Mouse (Mus musculus) embryonic facial prominence, embryonic 14.5 days (tissue): ENCODE results near the gene Gpha2. TPM values are rescaled to one million over a fixed set of nuclear protein-coding genes. Genes with fewer than 3 reads are reported as not detected.

Experiments
- ATAC-seq: fragments of 200-750 bp; cut with Nextera tagmentation; 2 replicates; pipeline ENCODE4 v1.8.0; 2017; ENCODE audit warnings: low read depth, moderate number of reproducible peaks, moderate TSS enrichment
- DNase-seq: peaks from one replicate; pipeline ENCODE4 v3.0.0-alpha.2; 2015; ENCODE audit warnings: low spot score
- H3K27ac ChIP-seq: fragments of 300-500 bp; sonication (generic); replicated peaks from 2 replicates; pipeline ENCODE4 v1.5.1; 2014; ENCODE audit warnings: low read depth, mild to moderate bottlenecking, low read length, moderate library complexity
- H3K27me3 ChIP-seq: fragments of 300-500 bp; sonication (generic); replicated peaks from 2 replicates; pipeline ENCODE4 v1.6.1; 2014; ENCODE audit warnings: low read length; ENCODE audit not compliant: control insufficient read depth, insufficient read depth
- H3K36me3 ChIP-seq: fragments of 300-500 bp; sonication (generic); 2 replicates; pipeline ENCODE4 v1.6.1; 2014; ENCODE audit warnings: low read length, mixed read lengths; ENCODE audit not compliant: control insufficient read depth, insufficient read depth
- H3K4me1 ChIP-seq: fragments of 300-500 bp; sonication (generic); 2 replicates; pipeline ENCODE4 v1.6.1; 2014; ENCODE audit warnings: antibody characterized with exemption, low read length; ENCODE audit not compliant: control insufficient read depth, insufficient read depth
- H3K4me2 ChIP-seq: fragments of 300-500 bp; sonication (generic); 2 replicates; pipeline ENCODE4 v1.6.1; 2014; ENCODE audit warnings: low read depth, mild to moderate bottlenecking, low read length, moderate library complexity, mixed read lengths
- H3K4me3 ChIP-seq: fragments of 300-500 bp; sonication (generic); 2 replicates; pipeline ENCODE4 v1.5.1; 2014; ENCODE audit warnings: low read depth, mild to moderate bottlenecking, low read length
- H3K9ac ChIP-seq: fragments of 300-500 bp; sonication (generic); 2 replicates; pipeline ENCODE4 v1.6.1; 2014; ENCODE audit warnings: low read depth, mild to moderate bottlenecking, low read length, moderate library complexity, mixed read lengths
- H3K9me3 ChIP-seq: fragments of 300-500 bp; sonication (generic); 2 replicates; pipeline ENCODE4 v1.6.1; 2016; ENCODE audit warnings: low read length; ENCODE audit not compliant: control insufficient read depth
- WGBS: fragments of 180-500 bp; shearing (Covaris S2); extraction: QIAGEN DNeasy Blood & Tissue Kit; methylation state at CpG from one replicate; pipeline ENCODE4 v1.1.7; 2014; 5-methylcytosine and 5-hydroxymethylcytosine counted together
- polyA plus RNA-seq: library from polyadenylated mRNA; unstranded; fragments of >200 nt; fragmentation: Nextera tagmentation; extraction: Ambion mirVana; gene quantifications from 2 replicates; pipeline ENCODE4 v1.2.1, GENCODE M21; 2014

Gpha2 gene
- polyA plus RNA-seq, 1 experiment from 2014 or later: 4.1 TPM

DNA sequence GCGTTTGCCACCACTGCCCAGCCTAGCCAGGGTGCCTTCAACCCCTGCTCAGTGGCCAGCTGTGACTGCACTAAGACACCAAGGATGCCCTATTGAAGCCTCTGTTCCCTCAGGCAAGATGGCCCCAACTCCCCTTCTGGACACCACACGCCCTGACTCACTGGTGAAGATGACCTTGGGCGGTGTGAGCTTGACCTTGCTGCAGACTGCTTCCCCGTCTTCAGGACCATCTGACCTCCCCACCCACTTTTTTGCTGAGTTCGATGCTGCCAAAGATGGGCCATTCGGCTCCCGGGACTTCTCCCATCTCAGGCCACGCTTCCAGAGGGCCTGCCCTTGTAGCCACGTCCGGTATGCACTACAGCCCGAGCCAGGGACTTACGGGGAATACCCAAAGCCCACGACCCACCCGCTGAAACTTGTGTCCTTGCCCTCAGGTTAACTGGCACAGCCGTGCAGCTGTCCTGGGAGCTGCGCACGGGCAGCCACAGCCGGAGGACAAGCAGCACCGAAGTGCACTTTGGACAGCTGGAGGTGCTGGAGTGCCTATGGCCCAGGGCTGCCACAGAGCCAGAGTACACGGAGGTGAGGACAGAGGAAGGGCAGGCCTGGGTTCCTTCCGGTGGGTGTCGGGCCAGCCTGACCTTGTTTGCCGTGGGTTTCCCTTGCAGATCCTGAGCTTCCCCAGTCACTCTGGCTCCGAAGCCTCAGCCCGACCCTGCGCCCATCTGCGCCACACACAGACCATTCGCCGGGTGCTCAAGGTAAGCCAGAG is 21.5 kb downstream of the Gpha2 start:
- 89% methylated on average over 27 of the region's 29 CpGs for WGBS
- no peak for DNase-seq
- Histone ChIP-seq H3K27ac (no peak overlapping the region), H3K27me3 (no peaks in the 10 kb centered on the region), H3K4me1 (peaks cover under 1% of the 10 kb centered on the region; the same call in 1 of the 2 replicates), H3K9ac (no peak overlapping the region), H3K36me3 (peaks cover 74% of the 10 kb centered on the region), H3K9me3 (no peaks in the 10 kb centered on the region), H3K4me2 (no peak overlapping the region), H3K4me3 (no peak overlapping the region)
- no peak for ATAC-seq

DNA sequence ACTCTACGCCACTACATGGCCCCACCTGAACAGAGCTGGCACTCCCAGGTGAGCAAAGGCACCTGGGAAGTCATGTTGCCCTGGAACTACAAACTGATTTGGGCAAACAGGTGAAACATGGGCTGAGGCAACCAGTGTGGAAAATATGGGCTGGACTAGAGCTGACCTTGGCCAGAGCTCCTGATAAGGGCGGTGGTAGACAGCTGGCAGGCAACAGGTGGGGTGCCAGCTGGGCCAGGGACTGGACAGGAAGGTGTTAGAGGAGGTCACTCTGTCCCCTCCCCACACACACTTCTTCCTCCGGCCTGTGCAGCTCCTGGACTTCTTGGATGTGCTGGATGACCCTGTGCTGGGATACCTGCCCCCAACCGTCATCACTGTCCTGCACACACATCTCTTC is 26.8 kb downstream of the Gpha2 start:
- Histone ChIP-seq H3K9me3 (no peaks in the 10 kb centered on the region), H3K4me3 (no peak overlapping the region), H3K4me1 (no peaks in the 10 kb centered on the region), H3K9ac (no peak overlapping the region), H3K27ac (no peak overlapping the region), H3K36me3 (peaks cover 89% of the 10 kb centered on the region), H3K4me2 (no peak overlapping the region), H3K27me3 (no peaks in the 10 kb centered on the region)
- DNase-seq: no peak
- ATAC-seq: no peak
- WGBS: 90% methylated on average over 4 of the region's 4 CpGs

DNA sequence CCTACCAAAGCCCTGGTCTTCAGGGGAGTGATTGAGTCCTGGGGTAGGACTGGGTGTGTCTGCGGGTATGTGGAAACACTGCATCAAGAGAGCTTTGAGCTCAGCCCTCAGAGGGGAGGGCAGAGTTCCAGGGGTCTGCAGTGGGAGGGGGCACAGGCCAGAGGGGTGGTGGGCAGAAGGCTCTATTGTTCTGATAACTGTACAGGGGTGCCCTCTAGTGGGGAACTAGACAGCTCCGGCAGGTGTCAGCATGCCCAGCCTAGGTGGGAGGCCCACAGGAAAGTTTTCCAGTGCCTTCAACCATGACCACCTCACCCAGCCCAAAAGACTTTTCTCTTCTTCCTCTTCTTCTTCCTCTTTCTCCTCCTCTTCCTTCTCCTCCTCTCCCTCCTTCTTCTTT is 34.2 kb downstream of the Gpha2 start:
- H3K36me3 ChIP-seq: peaks cover 70% of the 10 kb centered on the region

DNA sequence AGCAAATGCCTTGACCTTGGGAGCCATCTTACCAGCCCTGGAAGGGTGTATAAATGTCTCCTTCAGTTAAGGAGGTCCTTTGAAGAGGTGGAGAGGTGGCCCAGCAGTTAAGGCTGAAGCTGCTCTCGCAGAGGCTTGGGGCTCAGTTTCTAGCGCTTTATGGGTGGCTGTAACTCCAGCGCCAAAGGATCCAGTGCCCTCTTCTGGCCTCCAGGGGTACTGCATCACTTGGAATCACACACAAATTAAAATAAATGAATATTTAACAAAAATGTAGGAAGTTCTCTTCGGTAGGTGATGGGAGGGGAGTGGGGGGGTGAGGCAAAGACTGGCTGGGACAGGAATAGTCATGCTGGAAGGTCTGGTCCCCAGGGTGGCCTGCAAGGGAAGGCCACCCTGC is 34.8 kb downstream of the Gpha2 start:
- no peak for ATAC-seq
- Histone ChIP-seq H3K4me2 (no peak overlapping the region), H3K9ac (no peak overlapping the region), H3K27ac (no peak overlapping the region), H3K27me3 (no peaks in the 10 kb centered on the region), H3K9me3 (no peaks in the 10 kb centered on the region), H3K4me3 (no peak overlapping the region), H3K4me1 (no peaks in the 10 kb centered on the region), H3K36me3 (peaks cover 65% of the 10 kb centered on the region)
- no peak for DNase-seq
- WGBS: 81% methylated on average over 4 of the region's 4 CpGs

More for the DNA sequence above, 34.2 kb downstream of the Gpha2 start:
- DNase-seq (peak; percentile 30), ATAC-seq (no peak)
- WGBS: 40% methylated on average over 1 of the region's 2 CpGs
- no peak overlapping the region for H3K27ac ChIP-seq
- no peak overlapping the region for H3K4me3 ChIP-seq
- no peak overlapping the region for H3K4me2 ChIP-seq
- no peak overlapping the region for H3K9ac ChIP-seq
- H3K4me1 ChIP-seq: no peaks in the 10 kb centered on the region
- no peaks in the 10 kb centered on the region for H3K9me3 ChIP-seq
- H3K27me3 ChIP-seq: no peaks in the 10 kb centered on the region

DNA sequence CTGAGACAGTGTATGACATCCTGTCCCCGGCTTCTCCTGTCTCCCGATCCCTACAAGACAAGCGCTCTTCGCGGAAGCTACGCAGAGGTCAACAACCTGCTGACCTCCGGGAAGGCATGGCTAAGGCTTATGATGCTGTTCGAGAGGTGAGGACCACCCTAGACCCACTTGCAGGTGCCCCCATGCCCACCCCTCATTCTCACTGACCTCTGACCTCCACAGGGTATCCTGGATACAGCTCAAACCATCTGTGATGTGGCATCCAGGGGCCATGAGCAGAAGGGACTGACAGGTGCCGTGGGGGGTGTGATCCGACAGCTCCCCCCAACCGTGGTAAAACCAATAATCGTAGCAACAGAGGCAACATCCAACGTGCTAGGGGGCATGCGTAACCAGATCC is 35.2 kb downstream of the Gpha2 start:
- 92% methylated on average over 14 of the region's 14 CpGs for WGBS
- Histone ChIP-seq H3K4me1 (no peaks in the 10 kb centered on the region), H3K4me3 (no peak overlapping the region), H3K27ac (no peak overlapping the region), H3K9ac (no peak overlapping the region), H3K9me3 (no peaks in the 10 kb centered on the region), H3K27me3 (no peaks in the 10 kb centered on the region), H3K36me3 (peaks cover 60% of the 10 kb centered on the region), H3K4me2 (no peak overlapping the region)
- DNase-seq (no peak), ATAC-seq (no peak)

DNA sequence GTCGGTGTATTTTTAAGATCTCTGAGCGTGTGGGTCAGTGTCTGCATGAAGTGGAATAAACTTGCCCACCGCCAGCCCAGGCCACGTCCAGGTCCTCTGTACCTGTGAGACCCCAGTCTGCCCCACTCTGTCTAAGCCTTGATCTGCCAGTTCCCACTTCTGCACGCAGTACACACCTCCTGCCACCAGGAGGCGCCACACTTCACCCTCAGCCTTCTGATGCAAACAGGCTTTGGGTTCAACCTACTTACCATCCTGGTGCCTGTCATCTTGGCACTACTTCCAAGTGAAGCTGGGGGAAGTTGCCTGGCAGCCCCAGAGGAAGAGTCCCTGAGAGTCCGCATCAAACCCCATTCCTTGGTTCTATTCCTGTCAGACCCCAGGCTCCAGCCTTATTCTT is 36.0 kb downstream of the Gpha2 start:
- WGBS: 58% methylated on average over 7 of the region's 7 CpGs

DNA sequence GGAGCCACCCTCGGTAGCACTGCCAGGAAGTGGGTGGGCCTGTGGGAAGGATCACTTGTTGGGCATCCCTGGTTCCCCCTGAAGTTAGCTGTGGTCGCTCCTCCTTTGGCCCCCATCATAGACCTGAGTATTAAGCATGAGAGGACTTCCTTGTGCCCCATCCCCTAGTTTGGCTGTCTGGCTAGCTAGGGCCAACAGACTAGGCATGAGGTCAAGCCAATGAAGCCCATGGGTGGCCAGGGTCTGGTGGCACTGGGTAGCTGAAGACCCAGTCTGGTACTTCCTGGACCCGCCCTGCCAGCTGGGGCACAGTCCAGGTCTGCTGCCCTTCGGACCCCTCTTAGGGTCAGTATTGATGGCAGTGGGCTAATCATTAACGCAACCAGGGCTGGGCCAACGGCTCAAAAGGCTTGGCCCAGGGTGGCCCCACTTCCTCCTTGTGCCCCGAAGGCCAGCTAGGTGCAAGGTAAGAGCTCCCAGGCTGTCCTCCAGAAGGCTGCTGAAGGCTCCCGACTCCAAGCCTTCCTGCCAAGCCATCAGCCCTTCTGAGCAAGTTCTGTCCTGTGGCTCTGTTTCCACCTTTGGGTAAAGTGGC is 36.8 kb downstream of the Gpha2 start:
- Histone ChIP-seq H3K9ac (no peak overlapping the region), H3K27me3 (no peaks in the 10 kb centered on the region), H3K36me3 (peaks cover 45% of the 10 kb centered on the region), H3K4me2 (no peak overlapping the region), H3K27ac (no peak overlapping the region), H3K4me3 (no peak overlapping the region), H3K4me1 (no peaks in the 10 kb centered on the region), H3K9me3 (no peaks in the 10 kb centered on the region)
- no peak for ATAC-seq
- DNase-seq: no peak
- WGBS: 88% methylated on average over 7 of the region's 8 CpGs

More for the DNA sequence above, 36.0 kb downstream of the Gpha2 start:
- Histone ChIP-seq H3K27ac (no peak overlapping the region), H3K36me3 (peaks cover 52% of the 10 kb centered on the region), H3K4me3 (no peak overlapping the region), H3K27me3 (no peaks in the 10 kb centered on the region), H3K4me2 (no peak overlapping the region), H3K4me1 (no peaks in the 10 kb centered on the region), H3K9ac (no peak overlapping the region), H3K9me3 (no peaks in the 10 kb centered on the region)
- DNase-seq (no peak), ATAC-seq (no peak)

DNA sequence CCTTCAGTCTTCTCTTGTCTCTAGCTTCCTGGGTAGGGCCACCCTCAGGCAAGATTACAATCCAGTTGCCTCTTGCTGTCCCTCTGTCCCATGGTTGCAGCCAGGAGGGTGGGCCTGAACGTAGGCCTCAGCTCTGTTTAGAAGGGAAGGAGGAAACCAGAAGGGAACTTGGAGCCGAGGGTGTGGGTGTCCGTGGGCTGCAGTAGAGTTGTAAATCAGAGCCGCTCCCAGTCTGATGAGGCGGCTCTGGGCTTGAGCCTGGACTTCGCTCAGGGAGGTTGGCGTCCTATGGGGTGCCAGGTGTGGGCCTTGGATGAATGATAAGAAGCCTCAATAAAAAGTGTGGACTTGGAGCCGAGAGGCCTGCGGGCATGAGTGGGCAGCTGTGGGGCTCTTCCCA is 38.0 kb downstream of the Gpha2 start:
- no peak overlapping the region for H3K27ac ChIP-seq
- ATAC-seq (no peak), DNase-seq (no peak)
- H3K9me3 ChIP-seq: no peaks in the 10 kb centered on the region
- H3K4me2 ChIP-seq: no peak overlapping the region
- no peaks in the 10 kb centered on the region for H3K27me3 ChIP-seq
- H3K36me3 ChIP-seq: peaks cover 32% of the 10 kb centered on the region
- no peak overlapping the region for H3K4me3 ChIP-seq
- H3K9ac ChIP-seq: no peak overlapping the region
- WGBS: 75% methylated on average over 8 of the region's 9 CpGs
- no peaks in the 10 kb centered on the region for H3K4me1 ChIP-seq

DNA sequence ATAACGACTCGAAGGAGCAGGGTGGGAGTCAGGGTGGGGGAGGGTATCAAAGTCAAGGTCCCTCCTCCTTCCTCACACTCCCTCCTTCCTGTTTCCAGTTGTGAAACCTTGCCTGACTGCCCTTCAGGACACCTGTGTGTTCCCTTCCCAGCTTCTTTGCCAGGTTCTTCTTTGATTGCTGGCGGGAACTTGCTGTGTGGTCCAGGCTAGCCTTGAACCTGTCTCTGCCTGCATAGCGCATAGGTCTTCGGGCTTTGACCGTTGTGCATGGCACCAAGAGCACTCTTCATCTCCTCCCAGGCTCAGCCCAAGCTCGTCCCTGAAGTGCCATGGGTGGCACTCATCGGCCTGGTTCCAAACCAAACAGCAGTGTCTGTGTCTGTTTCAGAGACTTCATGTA is 38.8 kb downstream of the Gpha2 start:
- Histone ChIP-seq H3K4me1 (no peaks in the 10 kb centered on the region), H3K9ac (no peak overlapping the region), H3K9me3 (no peaks in the 10 kb centered on the region), H3K4me2 (no peak overlapping the region), H3K27me3 (no peaks in the 10 kb centered on the region), H3K36me3 (peaks cover 27% of the 10 kb centered on the region), H3K27ac (no peak overlapping the region), H3K4me3 (no peak overlapping the region)
- no peak for ATAC-seq
- no peak for DNase-seq
- WGBS: 84% methylated on average over 6 of the region's 8 CpGs
